Mouse (Mus musculus) cerebellum, postnatal 10 days (tissue): ENCODE results near the gene Inip.

ENCODE experiments used
- DNase-seq, 2 experiments: peaks; one replicate each; pipeline ENCODE4 v3.0.0; 2021; ENCODE audit warnings: mixed read lengths in 2 of 2

Inip gene

DNA sequence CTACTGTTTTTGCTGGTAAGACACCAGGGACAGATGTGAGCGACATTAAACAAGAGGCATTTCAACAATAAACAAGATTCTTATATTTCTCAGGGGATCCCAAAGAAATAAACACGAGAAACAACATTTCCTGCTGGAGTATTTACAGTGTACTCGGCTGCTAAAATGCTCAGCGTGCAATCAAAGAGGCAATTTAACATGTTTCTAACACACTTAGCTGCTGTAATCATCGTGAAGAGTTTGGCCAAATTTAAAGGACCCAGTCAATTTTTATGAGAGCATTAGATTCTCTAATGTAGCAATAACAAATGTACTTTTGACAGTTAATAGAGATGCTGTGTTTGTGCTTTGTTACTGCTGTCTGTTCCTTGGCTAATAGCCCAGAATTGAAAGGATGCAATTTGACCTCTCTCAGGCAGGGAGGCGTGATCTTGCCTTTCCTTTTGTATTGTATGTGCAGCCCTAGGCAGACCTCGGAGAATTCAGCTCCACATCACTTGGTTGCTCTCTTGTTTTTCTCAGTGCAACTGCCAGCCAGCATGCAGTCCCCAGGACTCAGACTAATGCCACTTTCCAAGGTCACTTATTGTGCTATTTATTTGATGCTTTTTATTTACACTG lies 35.9 kb downstream of the Inip start:
- no peak for DNase-seq

GRCm38 (mm10) chr4:59764950-59765349 lies 36.4 kb downstream of the Inip start:
- no peak for DNase-seq

DNA sequence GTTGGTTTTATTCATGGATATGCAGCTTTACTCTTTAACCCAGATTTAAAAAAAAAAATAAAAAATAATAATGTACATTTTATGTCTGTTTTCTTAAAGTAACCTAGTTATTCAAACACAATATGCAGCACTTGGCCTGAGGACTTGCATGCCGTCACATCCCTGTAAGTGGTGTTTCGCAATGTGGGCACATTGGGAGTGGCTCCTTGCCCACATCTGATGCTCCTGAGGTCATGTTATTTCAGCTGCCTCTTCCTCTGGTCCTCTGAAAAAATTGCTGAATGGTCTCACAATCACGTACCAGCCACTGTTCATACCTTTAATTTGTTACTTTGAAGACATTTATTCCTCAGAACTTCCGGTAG lies 40.0 kb downstream of the Inip start:
- no peak for DNase-seq

GRCm38 (mm10) chr4:59760636-59761364 lies 40.6 kb downstream of the Inip start:
- peak; percentile 40 to 56 for DNase-seq

GRCm38 (mm10) chr4:59760016-59760415 lies 41.4 kb downstream of the Inip start:
- no peak for DNase-seq

- peak in 1 of 2 experiments; percentile 48 for DNase-seq
Measured at GRCm38 (mm10) chr4:59757452-59758435, 43.6 kb downstream of the Inip start.

DNA sequence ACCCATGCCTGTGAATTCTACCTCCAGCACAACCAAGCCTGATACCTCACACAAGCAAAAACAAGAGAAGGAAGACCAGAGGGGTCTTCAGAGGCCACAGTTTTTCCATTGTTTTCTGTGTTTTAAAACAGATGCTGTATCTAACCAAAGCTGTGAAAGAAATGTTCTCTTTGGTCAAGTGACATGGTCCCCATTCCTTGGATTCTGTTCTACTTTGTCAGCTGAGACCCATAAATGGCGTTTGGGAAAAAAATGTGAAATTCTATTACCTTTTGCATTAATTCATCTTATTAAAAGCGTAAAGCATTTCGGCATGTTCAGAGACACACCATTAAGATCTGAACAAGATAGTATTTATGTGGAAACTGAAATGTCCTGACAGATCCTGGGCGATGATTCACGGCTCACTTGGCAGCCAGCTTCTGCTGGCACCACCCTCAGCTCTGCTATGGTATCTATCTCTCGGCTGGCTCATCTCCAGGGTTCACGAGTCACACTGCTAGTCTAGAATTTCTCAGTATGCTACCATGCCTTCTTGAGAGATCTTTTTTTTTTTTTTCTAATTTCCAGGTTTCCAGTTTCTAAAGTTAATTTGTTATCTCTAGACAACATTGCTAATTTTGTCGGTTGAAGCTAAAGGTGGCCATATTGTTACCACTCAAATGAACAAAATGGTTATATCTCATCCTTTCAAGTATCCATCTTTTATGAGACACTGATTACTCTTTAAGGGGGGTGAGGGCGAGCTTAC lies 44.9 kb downstream of the Inip start:
- DNase-seq: peak; percentile 95 to 96

- DNase-seq: peak; percentile 57 to 65
Measured at GRCm38 (mm10) chr4:59753491-59754140, 47.8 kb downstream of the Inip start.

DNA sequence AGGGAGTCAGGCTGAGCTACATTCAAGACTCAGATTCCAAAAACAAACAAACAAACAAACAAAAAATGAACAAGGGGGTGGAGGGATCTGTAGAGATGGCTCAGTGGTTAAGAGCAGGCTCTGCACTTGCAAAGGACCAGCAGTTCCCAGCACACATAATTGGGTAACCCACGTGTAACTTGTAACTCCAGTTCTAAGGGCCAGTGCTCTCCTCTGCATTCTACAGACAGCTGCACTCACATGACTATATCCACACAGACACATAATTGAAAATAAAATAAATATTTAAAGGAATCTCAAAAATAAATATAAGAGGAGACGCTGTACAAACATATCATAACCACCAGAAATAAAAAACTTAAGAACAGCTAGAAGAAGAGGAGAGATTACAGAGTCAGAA lies 61.5 kb downstream of the Inip start:
- DNase-seq: no peak

DNA sequence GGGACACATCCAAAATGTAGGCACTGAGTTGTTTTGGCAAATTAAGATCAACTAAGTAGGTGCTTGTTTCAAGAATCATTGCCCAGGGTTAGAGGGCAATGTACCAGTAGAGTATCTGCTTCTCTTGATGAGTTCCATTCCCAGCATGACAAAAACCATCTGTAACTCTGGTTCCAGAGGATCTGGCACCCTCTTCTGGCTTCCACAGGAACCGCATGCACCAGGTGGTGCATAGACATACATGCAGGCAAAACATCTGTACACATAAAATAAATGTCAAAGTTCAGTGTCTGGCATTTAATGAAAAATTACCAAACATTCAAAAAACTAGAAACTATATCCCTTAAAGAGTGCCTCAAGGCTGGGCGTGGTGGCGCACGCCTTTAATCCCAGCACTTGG lies 62.1 kb downstream of the Inip start:
- no peak for DNase-seq

DNA sequence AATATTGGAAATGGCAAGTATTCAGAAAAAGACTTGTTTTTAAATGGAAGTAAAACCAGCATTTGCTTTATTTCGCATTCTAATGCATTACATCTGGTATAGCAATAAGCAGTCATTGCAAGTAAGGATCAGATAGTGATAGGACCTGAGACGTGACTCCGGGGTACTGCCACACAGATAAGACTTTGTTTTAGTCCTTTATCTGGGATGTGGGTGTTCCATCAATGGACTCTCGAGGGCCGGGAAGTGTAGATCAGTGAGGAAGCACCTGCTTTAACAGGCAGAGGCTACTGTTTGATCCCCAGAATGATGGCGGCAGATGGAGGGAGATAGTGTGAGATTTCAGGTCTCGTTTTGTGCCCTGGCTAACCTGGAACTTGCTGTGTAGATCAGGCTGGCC lies 69.8 kb downstream of the Inip start:
- DNase-seq: no peak

DNA sequence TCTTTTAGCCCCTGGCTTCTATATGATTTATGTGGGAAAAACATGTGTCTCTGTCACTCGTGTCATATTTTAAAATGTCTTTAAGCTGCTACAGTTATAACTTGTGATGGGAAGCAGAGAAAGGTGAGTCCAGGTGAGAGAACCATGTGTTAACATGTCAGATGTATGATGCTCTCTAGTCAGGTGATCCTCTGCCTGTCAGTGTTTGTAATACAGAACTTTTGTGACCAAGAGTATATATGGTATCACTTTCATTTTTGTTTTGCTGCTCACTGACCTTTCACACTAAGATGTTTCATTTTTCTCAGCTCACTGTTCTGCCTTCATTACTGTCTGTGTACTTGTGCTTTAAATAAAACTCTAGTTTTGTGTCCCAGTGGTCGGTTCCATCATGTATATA lies 72.5 kb downstream of the Inip start:
- no peak for DNase-seq

- DNase-seq: no peak
Measured at GRCm38 (mm10) chr4:59727878-59728261, 73.5 kb downstream of the Inip start.

- no peak for DNase-seq
Measured at GRCm38 (mm10) chr4:59727187-59727877, 74.1 kb downstream of the Inip start.

- no peak for DNase-seq
Measured at GRCm38 (mm10) chr4:59726501-59726900, 74.9 kb downstream of the Inip start.

GRCm38 (mm10) chr4:59725579-59725978 lies 75.8 kb downstream of the Inip start:
- no peak for DNase-seq

- no peak for DNase-seq
Measured at GRCm38 (mm10) chr4:59721811-59722210, 79.6 kb downstream of the Inip start.
